Mouse (Mus musculus) heart, adult 2 months (tissue): Measurements from ENCODE around the gene Gm2000.

Source experiments
- CTCF ChIP-seq: fragments of 200-600 bp; IDR thresholded peaks from 2 replicates; pipeline ENCODE4 v1.8.1; 2022; ENCODE audit warnings: antibody characterized with exemption, mild to moderate bottlenecking, moderate library complexity
- EP300 ChIP-seq: fragments of 200-500 bp; IDR thresholded peaks from 2 replicates; pipeline ENCODE4 v1.6.1; 2011; ENCODE audit warnings: low read depth, low read length, control low read depth; ENCODE audit not compliant: insufficient read depth

- TF ChIP-seq EP300: no peak
- TF ChIP-seq CTCF: no peak
These were observed 15.4 kb downstream of the Gm2000 start for GRCm38 (mm10) chr1:156381217-156381616.
